11 mouse cellular contexts compared by ENCODE assay signal in the genomic region with DNA sequence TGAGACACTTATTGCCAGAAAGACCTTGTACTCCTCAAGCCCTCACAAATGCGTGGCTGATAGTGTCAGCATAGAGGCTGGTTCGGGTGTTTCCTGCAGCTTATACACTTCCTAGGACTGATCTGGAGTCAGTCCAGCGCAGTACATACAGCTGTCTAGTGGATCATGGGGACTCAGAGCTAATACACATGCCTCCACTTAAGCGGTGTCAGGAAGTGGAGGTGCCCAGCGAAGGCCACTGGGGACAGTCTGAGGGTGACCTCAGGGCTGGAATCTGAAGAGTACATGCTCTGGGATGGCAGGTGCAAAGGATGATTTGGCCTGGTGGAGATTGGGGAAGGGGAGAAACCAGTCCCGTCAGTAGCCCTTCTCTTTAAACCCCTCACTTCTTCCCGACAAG. TPM values are rescaled to one million over a fixed set of nuclear protein-coding genes. Genes with fewer than 3 reads are reported as not detected.
DNase-seq lines count a peak whose midpoint lies in the region; ATAC-seq and TF ChIP-seq lines count a peak whose summit lies in the region.
"Had no signal": no experiment of that assay in that cellular context is flagged by ENCODE, and none has a peak within 500 bp of the region (broad histone marks: within the 10 kb centered on the region; RNA-seq: fewer than 3 reads in every experiment).

No protein-coding gene starts in this region.

- TF ChIP-seq EP300 in stomach, postnatal 0 days (optimal IDR thresholded peaks at IDR 0.05): no peak

- H3K27ac ChIP-seq in limb, embryonic 12.5 days: no peak overlapping the region
- no peak overlapping the region for H3K27ac ChIP-seq in limb, embryonic 10.5 days
- no peak overlapping the region for H3K27ac ChIP-seq in intestine, embryonic 15.5 days
- H3K27ac ChIP-seq in neural tube, embryonic 14.5 days (ENCODE audit: low read depth, low read length): peak overlapping the region; percentile 28; the same call in 1 of the 2 replicates
- H3K27ac ChIP-seq in stomach, postnatal 0 days (replicated peaks): no peak overlapping the region
- H3K27ac ChIP-seq: embryonic facial prominence, embryonic 15.5 days; liver, embryonic 15.5 days had no signal

- WGBS in limb, embryonic 12.5 days: 49% methylated on average over 7 of the region's 7 CpGs
- WGBS in limb, embryonic 10.5 days: 58% methylated on average over 7 of the region's 7 CpGs
- WGBS in intestine, embryonic 15.5 days: 39% methylated on average over 7 of the region's 7 CpGs
- WGBS in neural tube, embryonic 14.5 days: 59% methylated on average over 7 of the region's 7 CpGs
- 42% methylated on average over 7 of the region's 7 CpGs for WGBS in stomach, postnatal 0 days

- peaks cover 94% of the 10 kb centered on the region for H3K27me3 ChIP-seq in limb, embryonic 12.5 days
- peaks cover 94% of the 10 kb centered on the region for H3K27me3 ChIP-seq in limb, embryonic 10.5 days (ENCODE audit: low read depth, poor library complexity, severe bottlenecking)
- peaks cover 26% of the 10 kb centered on the region for H3K27me3 ChIP-seq in intestine, embryonic 15.5 days (replicated peaks)
- no peaks in the 10 kb centered on the region for H3K27me3 ChIP-seq in neural tube, embryonic 14.5 days (ENCODE audit: control insufficient read depth, insufficient read depth, low read length)
- peaks cover 4% of the 10 kb centered on the region; the same call in 1 of the 2 replicates for H3K27me3 ChIP-seq in stomach, postnatal 0 days (ENCODE audit: control insufficient read depth, insufficient read depth, low read length)

- H3K9me3 ChIP-seq in limb, embryonic 12.5 days: no peaks in the 10 kb centered on the region
- no peaks in the 10 kb centered on the region for H3K9me3 ChIP-seq in limb, embryonic 10.5 days (replicated peaks)
- H3K9me3 ChIP-seq in intestine, embryonic 15.5 days: no peaks in the 10 kb centered on the region
- H3K9me3 ChIP-seq in neural tube, embryonic 14.5 days (ENCODE audit: control insufficient read depth, low read length): no peaks in the 10 kb centered on the region
- H3K9me3 ChIP-seq in stomach, postnatal 0 days (ENCODE audit: control insufficient read depth, low read length): no peaks in the 10 kb centered on the region
- H3K9me3 ChIP-seq: embryonic facial prominence, embryonic 15.5 days; liver, embryonic 15.5 days had no signal

- H3K9ac ChIP-seq in limb, embryonic 12.5 days (replicated peaks): no peak overlapping the region
- H3K9ac ChIP-seq in intestine, embryonic 15.5 days: no peak overlapping the region
- H3K9ac ChIP-seq in neural tube, embryonic 14.5 days (replicated peaks; ENCODE audit: low read depth, low read length): no peak overlapping the region
- H3K9ac ChIP-seq in stomach, postnatal 0 days (ENCODE audit: low read length): no peak overlapping the region
- H3K9ac ChIP-seq: embryonic facial prominence, embryonic 15.5 days; liver, embryonic 15.5 days had no signal

- peaks cover 27% of the 10 kb centered on the region for H3K4me1 ChIP-seq in limb, embryonic 12.5 days (replicated peaks)
- peaks cover 36% of the 10 kb centered on the region for H3K4me1 ChIP-seq in limb, embryonic 10.5 days
- H3K4me1 ChIP-seq in intestine, embryonic 15.5 days (replicated peaks): peaks cover 24% of the 10 kb centered on the region
- peaks cover 20% of the 10 kb centered on the region for H3K4me1 ChIP-seq in neural tube, embryonic 14.5 days (ENCODE audit: control insufficient read depth, insufficient read depth, low read length)
- no peaks in the 10 kb centered on the region for H3K4me1 ChIP-seq in stomach, postnatal 0 days (replicated peaks; ENCODE audit: control insufficient read depth, insufficient read depth)
- H3K4me1 ChIP-seq: liver, embryonic 15.5 days had no signal

- no peak for TF ChIP-seq CTCF in stomach, postnatal 0 days (IDR thresholded peaks at IDR 0.05; ENCODE audit: low read depth)

- DNase-seq in cerebellum, adult 11 months: peak; percentile 27
- DNase-seq in cerebellum, adult 9-10 months: no peak
- no peak for DNase-seq in limb, embryonic 10.5 days (ENCODE audit: low spot score)
- DNase-seq in stomach, postnatal 0 days (ENCODE audit: low spot score): no peak
- DNase-seq in Muller cell, postnatal 12 days (ENCODE audit: inconsistent ontology term): no peak
- DNase-seq: kidney, adult 9 months had no signal

- no peaks in the 10 kb centered on the region for H3K36me3 ChIP-seq in limb, embryonic 12.5 days
- H3K36me3 ChIP-seq in limb, embryonic 10.5 days: no peaks in the 10 kb centered on the region
- H3K36me3 ChIP-seq in intestine, embryonic 15.5 days: no peaks in the 10 kb centered on the region
- H3K36me3 ChIP-seq in neural tube, embryonic 14.5 days (ENCODE audit: control insufficient read depth, insufficient read depth, low read length): no peaks in the 10 kb centered on the region
- H3K36me3 ChIP-seq in stomach, postnatal 0 days (ENCODE audit: control insufficient read depth, insufficient read depth, low read length): no peaks in the 10 kb centered on the region
- H3K36me3 ChIP-seq: embryonic facial prominence, embryonic 15.5 days; liver, embryonic 15.5 days had no signal

- 0 out of 2 replicates have a peak overlapping the region, but pooled peaks have one; percentile 18 for H3K4me2 ChIP-seq in limb, embryonic 12.5 days
- peak overlapping the region; percentile 26; the same call in 1 of the 2 replicates for H3K4me2 ChIP-seq in intestine, embryonic 15.5 days (replicated peaks)
- H3K4me2 ChIP-seq in neural tube, embryonic 14.5 days (ENCODE audit: low read depth, low read length): peak overlapping the region; percentile 67
- no peak overlapping the region for H3K4me2 ChIP-seq in stomach, postnatal 0 days (replicated peaks; ENCODE audit: low read depth)
- H3K4me2 ChIP-seq: embryonic facial prominence, embryonic 15.5 days; liver, embryonic 15.5 days had no signal

- ATAC-seq in limb, embryonic 12.5 days (ENCODE audit: insufficient number of reproducible peaks, insufficient read depth, low FRiP score, low TSS enrichment, low read depth): no peak
- ATAC-seq in intestine, embryonic 15.5 days: peak; percentile 49
- no peak for ATAC-seq in neural tube, embryonic 14.5 days (ENCODE audit: low read depth)
- no peak for ATAC-seq in stomach, postnatal 0 days (ENCODE audit: low FRiP score, low TSS enrichment)

- H3K4me3 ChIP-seq in limb, embryonic 12.5 days (replicated peaks): no peak overlapping the region
- H3K4me3 ChIP-seq in limb, embryonic 10.5 days: no peak overlapping the region
- H3K4me3 ChIP-seq in intestine, embryonic 15.5 days (replicated peaks): no peak overlapping the region
- H3K4me3 ChIP-seq in neural tube, embryonic 14.5 days (ENCODE audit: low read depth, low read length): peak overlapping the region; percentile 41; the same call in 1 of the 2 replicates
- no peak overlapping the region for H3K4me3 ChIP-seq in stomach, postnatal 0 days (ENCODE audit: low read depth, low read length)
- H3K4me3 ChIP-seq: embryonic facial prominence, embryonic 15.5 days; liver, embryonic 15.5 days had no signal

RNA-seq across cellular contexts. Expression of a gene that starts 2.4 kb away (rescaled TPM):
- polyA plus RNA-seq in limb, embryonic 12.5 days (2016; fragmentation: Nextera tagmentation; extraction: Ambion mirVana): 0.76 and 2.1 TPM in 2 replicates
- 0.94 and 1.3 TPM in 2 replicates for polyA plus RNA-seq in limb, embryonic 10.5 days (2016; fragmentation: Nextera tagmentation; extraction: Ambion mirVana)
- 0.29 and 0.33 TPM in 2 replicates for polyA plus RNA-seq in intestine, embryonic 15.5 days (2015; fragmentation: Nextera tagmentation; extraction: Ambion mirVana)
- 18.5 and 43.6 TPM in 2 replicates for polyA plus RNA-seq in neural tube, embryonic 14.5 days (2014; fragmentation: Nextera tagmentation; extraction: Ambion mirVana)
- polyA plus RNA-seq in stomach, postnatal 0 days (2015; fragmentation: Nextera tagmentation; extraction: Ambion mirVana): 0.04 and 0.13 TPM in 2 replicates

RNA-seq across cellular contexts. Expression of a gene that starts 34.7 kb away (rescaled TPM):
- polyA plus RNA-seq in limb, embryonic 12.5 days (2016; fragmentation: Nextera tagmentation; extraction: Ambion mirVana): 2.1 and 2.2 TPM in 2 replicates
- polyA plus RNA-seq in limb, embryonic 10.5 days (2016; fragmentation: Nextera tagmentation; extraction: Ambion mirVana): 1.5 and 1.7 TPM in 2 replicates
- polyA plus RNA-seq in intestine, embryonic 15.5 days (2015; fragmentation: Nextera tagmentation; extraction: Ambion mirVana): 1.8 and 2.0 TPM in 2 replicates
- 0.60 and 1.3 TPM in 2 replicates for polyA plus RNA-seq in neural tube, embryonic 14.5 days (2014; fragmentation: Nextera tagmentation; extraction: Ambion mirVana)
- polyA plus RNA-seq in stomach, postnatal 0 days (2015; fragmentation: Nextera tagmentation; extraction: Ambion mirVana): 0.56 and 0.76 TPM in 2 replicates
